Mouse (Mus musculus) neutrophil, adult 5-6 weeks (primary cell): ENCODE results near the gene Arl1. TPM values are rescaled to one million over a fixed set of nuclear protein-coding genes. Genes with fewer than 3 reads are reported as not detected.
"Not testable (repeated sequence)": the region's sequence is repeated elsewhere in the genome, so short reads cannot be mapped to it uniquely, and the experiment has no call there.

ENCODE experiments used
- ATAC-seq: fragments of 151-379, 151-347 bp; 2 replicates; pipeline ENCODE4 v1.8.0; 2017; ENCODE audit warnings: mild to moderate bottlenecking, moderate TSS enrichment; ENCODE audit not compliant: insufficient number of reproducible peaks, poor library complexity, low FRiP score, severe bottlenecking; ENCODE audit errors: extremely low read depth
- total RNA-seq: library from RNA; stranded (forward); fragments of 200-1000 nt; gene quantifications from 2 replicates; pipeline ENCODE4 v1.2.3, GENCODE M21; 2017

Arl1 gene
- total RNA-seq, 1 experiment from 2014 or later, result 56.7 TPM

GRCm38 (mm10) chr10:88740781-88741180 lies 10.1 kb downstream of the Arl1 start:
- ATAC-seq, result no peak

DNA sequence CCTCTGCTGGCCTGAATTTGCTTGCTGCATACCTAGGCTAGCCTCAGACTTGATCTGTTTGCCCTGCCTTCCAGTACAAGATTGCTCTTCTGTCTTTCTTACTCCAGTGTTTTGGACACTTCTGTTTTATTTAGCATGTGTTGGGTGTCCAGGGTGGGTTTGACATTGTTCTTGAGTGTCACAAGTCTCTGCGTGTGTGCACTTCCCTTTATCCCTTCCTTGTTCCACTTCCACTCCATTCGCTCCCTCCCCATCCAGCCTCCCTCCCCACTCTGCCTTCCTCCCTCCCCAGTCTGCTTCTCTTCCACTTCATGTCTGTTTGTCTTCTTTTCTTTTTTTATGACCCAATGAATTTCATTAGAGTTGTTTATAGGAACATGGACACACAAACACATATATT lies 10.8 kb downstream of the Arl1 start:
- ATAC-seq, result no peak

DNA sequence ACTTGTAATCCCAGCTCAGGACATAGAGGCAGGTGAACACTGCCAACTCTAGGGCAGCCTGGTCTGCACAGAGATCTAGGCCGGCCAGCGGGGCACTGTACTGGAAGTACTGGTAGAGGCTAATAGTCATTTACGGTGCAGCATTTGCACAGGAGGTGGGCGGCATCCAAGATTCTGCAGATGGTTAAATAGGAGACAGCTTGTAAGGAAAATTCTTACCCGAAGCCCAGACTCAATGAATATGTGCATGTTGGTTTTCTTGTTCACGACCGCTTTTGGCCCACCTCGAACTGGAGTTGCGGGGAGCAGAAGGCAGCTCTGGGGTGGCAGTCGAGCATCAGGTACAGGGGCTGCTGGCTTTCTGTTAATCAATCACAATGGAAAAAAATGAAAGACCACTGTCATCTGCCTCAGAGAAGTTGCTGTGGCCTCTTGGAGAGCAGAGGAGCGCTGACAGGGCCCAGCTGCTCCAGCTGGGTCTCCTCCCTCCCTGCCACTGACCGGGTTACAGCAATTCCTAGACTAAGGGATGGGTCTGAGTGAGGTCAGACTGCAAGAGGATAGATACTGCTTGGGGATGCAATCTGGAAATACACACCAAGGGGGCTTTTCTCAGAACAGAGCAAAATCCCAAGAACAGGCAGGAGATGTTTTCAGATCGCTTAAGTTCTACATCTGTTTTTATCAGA lies 31.0 kb downstream of the Arl1 start:
- ATAC-seq, result no peak

GRCm38 (mm10) chr10:88765431-88766142 lies 34.9 kb downstream of the Arl1 start:
- no peak for ATAC-seq

DNA sequence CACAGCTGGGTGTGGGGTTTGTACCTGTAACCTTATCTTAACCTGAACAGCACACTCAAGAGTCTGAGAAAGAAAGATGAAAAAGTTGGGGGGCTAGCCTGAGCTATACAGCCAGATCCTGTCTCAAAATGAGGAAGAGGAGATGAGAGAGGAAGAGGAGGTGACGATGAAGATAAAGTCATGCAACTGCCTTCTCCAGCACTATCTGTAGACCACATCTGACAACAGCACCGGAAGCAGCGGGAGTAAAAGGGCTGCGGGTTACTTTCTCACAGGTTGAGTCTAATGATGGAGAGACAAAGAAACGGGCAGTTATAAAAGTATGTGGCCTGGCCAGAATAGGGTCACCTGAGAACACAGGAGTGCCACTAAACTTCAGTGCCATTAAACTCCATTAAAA lies 38.3 kb downstream of the Arl1 start:
- no peak for ATAC-seq

DNA sequence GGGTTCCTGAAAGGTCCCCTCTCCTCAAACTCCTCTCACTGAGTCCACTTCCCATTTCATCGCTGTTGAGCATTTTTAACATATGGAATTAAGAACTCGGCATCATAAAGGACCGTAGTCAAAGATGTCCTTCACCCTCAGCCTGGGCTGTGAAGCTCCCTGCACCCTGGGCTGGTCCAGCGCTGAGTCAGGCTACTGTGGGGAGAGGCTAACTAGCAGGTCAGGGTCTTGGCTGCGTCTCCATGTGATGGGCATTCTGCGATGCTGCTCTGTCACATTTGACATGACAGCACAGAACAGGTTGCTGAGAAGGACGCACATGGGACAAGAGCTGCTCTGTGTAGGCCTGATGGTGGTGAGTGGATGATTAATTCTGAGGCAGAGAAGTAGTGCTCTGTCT lies 39.0 kb downstream of the Arl1 start:
- no peak for ATAC-seq

DNA sequence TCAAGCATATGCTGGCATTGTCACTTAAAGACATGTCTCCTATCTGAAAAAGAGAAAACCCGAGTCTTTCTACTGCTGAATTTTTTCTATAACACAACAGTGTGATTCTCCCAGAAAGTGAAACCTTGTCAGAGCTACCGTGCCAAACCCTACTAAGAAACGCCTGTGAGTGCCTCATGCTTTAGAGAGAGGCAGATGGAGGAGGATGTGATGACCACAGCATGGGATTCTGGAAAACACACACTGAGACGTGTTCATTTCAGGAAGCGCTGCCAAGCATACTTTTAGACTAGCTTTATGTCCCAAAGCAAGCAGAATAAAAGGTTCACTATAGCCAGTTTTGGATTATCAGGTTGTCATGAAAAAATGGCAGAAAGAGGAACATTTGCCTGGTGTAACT lies 42.3 kb downstream of the Arl1 start:
- not testable (repeated sequence) for ATAC-seq

DNA sequence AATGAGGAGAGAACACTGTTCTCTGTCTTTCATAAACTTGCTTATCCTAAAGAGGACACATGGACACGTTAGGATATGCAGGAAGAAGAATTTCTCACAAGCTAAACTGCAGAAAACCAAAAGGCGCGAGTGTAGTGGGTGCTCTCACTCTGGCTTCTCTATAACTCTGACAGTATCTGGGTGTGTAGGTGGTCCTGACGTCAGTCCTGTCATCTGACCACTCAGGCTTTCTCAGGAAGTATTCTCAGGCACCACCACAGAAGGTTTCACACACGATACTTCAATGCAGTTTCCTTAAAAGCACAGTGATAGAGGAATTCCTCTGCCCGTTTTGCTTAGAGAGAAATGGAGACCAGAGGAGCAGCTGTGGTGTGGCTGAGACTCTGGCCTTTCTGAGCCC lies 45.5 kb downstream of the Arl1 start:
- no peak for ATAC-seq

DNA sequence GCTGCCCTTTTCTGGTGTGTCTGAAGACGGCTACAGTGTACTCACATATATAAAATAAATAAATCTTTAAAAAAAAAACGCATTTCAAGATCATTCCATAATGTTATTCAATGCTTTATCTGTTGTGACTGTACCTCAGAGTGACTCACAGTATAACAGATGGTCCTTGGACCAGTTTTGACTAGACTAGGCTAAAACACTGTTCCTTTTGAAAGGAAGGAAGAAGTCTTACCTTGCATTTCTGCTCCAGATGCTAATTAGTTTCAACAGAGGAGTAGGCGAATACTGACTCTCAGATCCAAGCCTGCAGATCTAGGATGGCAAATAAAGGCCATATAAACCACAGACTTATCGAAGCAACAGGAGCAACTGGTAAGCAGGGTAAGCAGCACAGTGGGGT lies 50.1 kb downstream of the Arl1 start:
- ATAC-seq, result no peak

- not testable (repeated sequence) for ATAC-seq
Observed at GRCm38 (mm10) chr10:88783135-88783534, 52.5 kb downstream of the Arl1 start.

DNA sequence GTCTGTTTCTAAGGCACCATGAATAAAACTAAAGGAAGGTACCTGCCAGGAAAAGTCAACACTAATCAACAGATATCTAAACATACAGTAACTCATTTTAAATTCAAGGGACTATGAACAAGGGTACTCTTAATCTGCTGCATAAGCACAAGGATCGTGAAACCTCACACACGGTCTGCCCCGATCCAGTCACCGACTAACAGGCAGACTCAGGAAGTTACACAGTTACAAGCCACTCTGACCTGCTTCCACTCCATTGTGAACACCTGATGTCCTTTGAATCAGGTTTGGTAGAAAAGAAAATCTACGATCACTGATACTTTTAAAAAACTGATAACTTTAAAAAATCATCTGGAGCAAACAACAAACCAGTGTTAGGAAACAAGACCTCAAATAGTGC lies 53.3 kb downstream of the Arl1 start:
- no peak for ATAC-seq

DNA sequence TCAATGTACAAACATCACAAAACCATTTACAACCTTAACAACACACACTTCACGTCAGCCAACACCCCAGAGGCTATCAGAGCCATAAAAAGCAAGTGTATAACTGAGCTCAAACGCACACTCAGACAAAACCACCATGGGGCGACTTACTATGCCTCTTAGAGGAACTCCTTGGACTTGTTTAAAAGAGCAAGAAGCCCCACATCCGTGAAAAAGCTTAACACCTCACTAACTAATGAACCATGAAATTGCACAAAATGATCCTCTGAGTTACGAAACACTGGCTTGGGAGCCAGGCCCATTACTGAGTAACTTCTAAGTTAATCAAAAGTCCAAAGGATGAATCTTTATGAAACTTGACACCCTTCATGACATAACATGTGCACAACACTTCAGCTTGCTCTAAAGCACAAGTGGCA lies 53.9 kb downstream of the Arl1 start:
- ATAC-seq, result no peak

DNA sequence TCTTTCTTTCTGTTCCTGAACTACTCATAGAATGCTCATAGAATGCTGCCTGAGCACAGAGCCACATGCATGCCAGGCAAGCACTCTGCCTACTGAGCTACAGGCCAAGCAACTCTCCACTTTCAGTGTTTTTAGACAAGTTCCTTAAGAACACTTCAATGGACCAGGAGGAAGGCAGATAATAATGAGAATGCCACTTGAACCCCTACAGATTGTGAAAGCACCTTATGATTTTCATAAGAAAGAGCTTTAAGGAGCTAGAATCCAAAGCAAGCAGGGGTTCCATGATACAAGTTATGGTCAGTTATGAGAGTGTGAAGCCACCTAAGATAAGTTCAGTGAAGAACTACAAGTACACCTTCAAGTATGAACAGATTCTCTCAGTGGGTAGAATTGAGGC lies 63.0 kb downstream of the Arl1 start:
- no peak for ATAC-seq

Other genes with a start within 250 kb of the Arl1 start
- gene Chpt1, start 226.8 kb upstream of the Arl1 start, total RNA-seq, result 6.0 and 10.0 TPM in 2 replicates
- 0.12 TPM in 1 of 2 replicates, not detected in the other for gene Mybpc1, start 125.7 kb upstream of the Arl1 start, total RNA-seq
- gene Spic, start 45.8 kb upstream of the Arl1 start, total RNA-seq, result 1.7 and 1.9 TPM in 2 replicates
- 15.9 and 16.3 TPM in 2 replicates for gene Utp20, start 95.9 kb downstream of the Arl1 start, total RNA-seq
- gene Slc5a8, start 155.1 kb downstream of the Arl1 start, total RNA-seq, result 0.86 and 1.4 TPM in 2 replicates